Mouse (Mus musculus): ENCODE measurements around the gene Hadhb. TPM values are rescaled to one million over a fixed set of nuclear protein-coding genes. Genes with fewer than 3 reads are reported as not detected.

Hadhb gene
- polyA plus RNA-seq, 1 experiment, result 88.1 TPM

- TF ChIP-seq POLR2A (IDR thresholded peaks at IDR 0.05; ENCODE audit: low read depth, low read length) (no peak), CTCF (IDR thresholded peaks at IDR 0.05; ENCODE audit: extremely low read depth, insufficient read length, insufficient replicate concordance, low read depth, low read length) (no peak)
- no peak overlapping the region for H3K27ac ChIP-seq (ENCODE audit: insufficient read depth, low read depth, low read length)
- no peaks in the 10 kb centered on the region for H3K27me3 ChIP-seq (ENCODE audit: control insufficient read depth, insufficient read depth, low read length)
- whole genome bisulfite sequencing, result 90% methylated on average over 13 of the region's 13 CpGs
- no peak overlapping the region for H3K4me3 ChIP-seq (ENCODE audit: low read depth, low read length)
- H3K36me3 ChIP-seq (ENCODE audit: control insufficient read depth, insufficient read depth, low read length), result peaks cover 70% of the 10 kb centered on the region
- no peaks in the 10 kb centered on the region for H3K4me1 ChIP-seq (ENCODE audit: control insufficient read depth, insufficient read depth, insufficient read length, low read length)
Measured at GRCm38 (mm10) chr5:30127921-30128597, 27.0 kb upstream of the Hadhb start.

GRCm38 (mm10) chr5:30128680-30129079 is 26.4 kb upstream of the Hadhb start:
- WGBS, result 93% methylated on average over 6 of the region's 6 CpGs
- peaks cover 67% of the 10 kb centered on the region for H3K36me3 ChIP-seq (ENCODE audit: control insufficient read depth, insufficient read depth, low read length)
- TF ChIP-seq POLR2A (IDR thresholded peaks at IDR 0.05; ENCODE audit: low read depth, low read length) (no peak), CTCF (IDR thresholded peaks at IDR 0.05; ENCODE audit: extremely low read depth, insufficient read length, insufficient replicate concordance, low read depth, low read length) (no peak)

GRCm38 (mm10) chr5:30131246-30131645 is 23.8 kb upstream of the Hadhb start:
- Histone ChIP-seq H3K4me3 (ENCODE audit: low read depth, low read length) (no peak overlapping the region), H3K4me1 (ENCODE audit: control insufficient read depth, insufficient read depth, insufficient read length, low read length) (no peaks in the 10 kb centered on the region), H3K36me3 (ENCODE audit: control insufficient read depth, insufficient read depth, low read length) (peaks cover 65% of the 10 kb centered on the region), H3K27ac (ENCODE audit: insufficient read depth, low read depth, low read length) (no peak overlapping the region), H3K27me3 (ENCODE audit: control insufficient read depth, insufficient read depth, low read length) (no peaks in the 10 kb centered on the region)
- 85% methylated on average over 4 of the region's 4 CpGs for WGBS
- no peak for TF ChIP-seq CTCF (IDR thresholded peaks at IDR 0.05; ENCODE audit: extremely low read depth, insufficient read length, insufficient replicate concordance, low read depth, low read length)
- no peak for TF ChIP-seq POLR2A (IDR thresholded peaks at IDR 0.05; ENCODE audit: low read depth, low read length)

More at GRCm38 (mm10) chr5:30128680-30129079, 26.4 kb upstream of the Hadhb start:
- no peaks in the 10 kb centered on the region for H3K27me3 ChIP-seq (ENCODE audit: control insufficient read depth, insufficient read depth, low read length)
- no peak overlapping the region for H3K4me3 ChIP-seq (ENCODE audit: low read depth, low read length)
- no peaks in the 10 kb centered on the region for H3K4me1 ChIP-seq (ENCODE audit: control insufficient read depth, insufficient read depth, insufficient read length, low read length)
- no peak overlapping the region for H3K27ac ChIP-seq (ENCODE audit: insufficient read depth, low read depth, low read length)

GRCm38 (mm10) chr5:30132173-30132572 is 22.9 kb upstream of the Hadhb start:
- TF ChIP-seq POLR2A (IDR thresholded peaks at IDR 0.05; ENCODE audit: low read depth, low read length), result no peak
- TF ChIP-seq CTCF (IDR thresholded peaks at IDR 0.05; ENCODE audit: extremely low read depth, insufficient read length, insufficient replicate concordance, low read depth, low read length), result no peak
- WGBS, result 93% methylated on average over 2 of the region's 2 CpGs
- Histone ChIP-seq H3K4me1 (ENCODE audit: control insufficient read depth, insufficient read depth, insufficient read length, low read length) (no peaks in the 10 kb centered on the region), H3K36me3 (ENCODE audit: control insufficient read depth, insufficient read depth, low read length) (peaks cover 66% of the 10 kb centered on the region), H3K27me3 (ENCODE audit: control insufficient read depth, insufficient read depth, low read length) (no peaks in the 10 kb centered on the region), H3K4me3 (ENCODE audit: low read depth, low read length) (no peak overlapping the region), H3K27ac (ENCODE audit: insufficient read depth, low read depth, low read length) (no peak overlapping the region)

GRCm38 (mm10) chr5:30135711-30136231 is 19.3 kb upstream of the Hadhb start:
- TF ChIP-seq POLR2A (IDR thresholded peaks at IDR 0.05; ENCODE audit: low read depth, low read length) (no peak), CTCF (IDR thresholded peaks at IDR 0.05; ENCODE audit: extremely low read depth, insufficient read length, insufficient replicate concordance, low read depth, low read length) (no peak)
- 90% methylated on average over 11 of the region's 11 CpGs for WGBS
- peaks cover 61% of the 10 kb centered on the region for H3K36me3 ChIP-seq (ENCODE audit: control insufficient read depth, insufficient read depth, low read length)

GRCm38 (mm10) chr5:30137271-30137670 is 17.8 kb upstream of the Hadhb start:
- Histone ChIP-seq H3K36me3 (ENCODE audit: control insufficient read depth, insufficient read depth, low read length) (peaks cover 61% of the 10 kb centered on the region), H3K27ac (ENCODE audit: insufficient read depth, low read depth, low read length) (no peak overlapping the region), H3K27me3 (ENCODE audit: control insufficient read depth, insufficient read depth, low read length) (no peaks in the 10 kb centered on the region), H3K4me1 (ENCODE audit: control insufficient read depth, insufficient read depth, insufficient read length, low read length) (no peaks in the 10 kb centered on the region), H3K4me3 (ENCODE audit: low read depth, low read length) (no peak overlapping the region)
- TF ChIP-seq POLR2A (IDR thresholded peaks at IDR 0.05; ENCODE audit: low read depth, low read length) (no peak), CTCF (IDR thresholded peaks at IDR 0.05; ENCODE audit: extremely low read depth, insufficient read length, insufficient replicate concordance, low read depth, low read length) (no peak)
- WGBS, result 95% methylated on average over 9 of the region's 9 CpGs

More at GRCm38 (mm10) chr5:30135711-30136231, 19.3 kb upstream of the Hadhb start:
- no peak overlapping the region for H3K27ac ChIP-seq (ENCODE audit: insufficient read depth, low read depth, low read length)
- H3K4me3 ChIP-seq (ENCODE audit: low read depth, low read length), result no peak overlapping the region
- no peaks in the 10 kb centered on the region for H3K27me3 ChIP-seq (ENCODE audit: control insufficient read depth, insufficient read depth, low read length)
- H3K4me1 ChIP-seq (ENCODE audit: control insufficient read depth, insufficient read depth, insufficient read length, low read length), result no peaks in the 10 kb centered on the region

- no peak overlapping the region for H3K27ac ChIP-seq (ENCODE audit: insufficient read depth, low read depth, low read length)
- WGBS, result 81% methylated on average over 4 of the region's 4 CpGs
- no peak for TF ChIP-seq CTCF (IDR thresholded peaks at IDR 0.05; ENCODE audit: extremely low read depth, insufficient read length, insufficient replicate concordance, low read depth, low read length)
- TF ChIP-seq POLR2A (IDR thresholded peaks at IDR 0.05; ENCODE audit: low read depth, low read length), result no peak
- H3K4me1 ChIP-seq (ENCODE audit: control insufficient read depth, insufficient read depth, insufficient read length, low read length), result no peaks in the 10 kb centered on the region
- H3K27me3 ChIP-seq (ENCODE audit: control insufficient read depth, insufficient read depth, low read length), result no peaks in the 10 kb centered on the region
- H3K4me3 ChIP-seq (ENCODE audit: low read depth, low read length), result no peak overlapping the region
- H3K36me3 ChIP-seq (ENCODE audit: control insufficient read depth, insufficient read depth, low read length), result peaks cover 62% of the 10 kb centered on the region
Measured at GRCm38 (mm10) chr5:30138193-30138592, 16.9 kb upstream of the Hadhb start.

All from small intestine, adult 2 months (tissue).